Comparison of ENCODE assay signal across 11 mouse cellular contexts in genomic region chr6:22909257-22909907, GRCm38 (mm10). TPM values are rescaled to one million over a fixed set of nuclear protein-coding genes. Genes with fewer than 3 reads are reported as not detected.
DNase-seq lines count a peak whose midpoint lies in the region; ATAC-seq and TF ChIP-seq lines count a peak whose summit lies in the region.
"Had no signal": no experiment of that assay in that cellular context is flagged by ENCODE, and none has a peak within 500 bp of the region (broad histone marks: within the 10 kb centered on the region; RNA-seq: fewer than 3 reads in every experiment).

No protein-coding gene starts in this region.

- H3K36me3 ChIP-seq in hindbrain, embryonic 12.5 days = no peaks in the 10 kb centered on the region
- H3K36me3 ChIP-seq in neural tube, embryonic 11.5 days (ENCODE audit: control insufficient read depth, insufficient read depth, low read length) = no peaks in the 10 kb centered on the region
- H3K36me3 ChIP-seq in stomach, postnatal 0 days (ENCODE audit: control insufficient read depth, insufficient read depth, low read length) = no peaks in the 10 kb centered on the region

- peak overlapping the region; percentile 76 for H3K27ac ChIP-seq in layer of hippocampus, adult 2 months
- no peak overlapping the region; the same call in 1 of the 2 replicates for H3K27ac ChIP-seq in hindbrain, embryonic 12.5 days
- H3K27ac ChIP-seq in neural tube, embryonic 11.5 days (ENCODE audit: low read depth, low read length) = no peak overlapping the region
- no peak overlapping the region for H3K27ac ChIP-seq in stomach, postnatal 0 days (replicated peaks)

- no peak overlapping the region for H3K4me3 ChIP-seq in layer of hippocampus, adult 2 months
- H3K4me3 ChIP-seq in hindbrain, embryonic 12.5 days = no peak overlapping the region
- H3K4me3 ChIP-seq in neural tube, embryonic 11.5 days (ENCODE audit: low read depth, low read length) = no peak overlapping the region
- no peak overlapping the region for H3K4me3 ChIP-seq in stomach, postnatal 0 days (ENCODE audit: low read depth, low read length)

- no peaks in the 10 kb centered on the region for H3K9me3 ChIP-seq in hindbrain, embryonic 12.5 days (replicated peaks)
- no peaks in the 10 kb centered on the region for H3K9me3 ChIP-seq in neural tube, embryonic 11.5 days (ENCODE audit: control insufficient read depth, low read length)
- no peaks in the 10 kb centered on the region for H3K9me3 ChIP-seq in stomach, postnatal 0 days (ENCODE audit: control insufficient read depth, low read length)

- no peak overlapping the region; the same call in 1 of the 2 replicates for H3K4me2 ChIP-seq in hindbrain, embryonic 12.5 days (replicated peaks)
- H3K4me2 ChIP-seq in neural tube, embryonic 11.5 days (ENCODE audit: low read depth) = no peak overlapping the region
- H3K4me2 ChIP-seq in stomach, postnatal 0 days (replicated peaks; ENCODE audit: low read depth) = no peak overlapping the region

- peak; percentile 3 to 64 for DNase-seq in adrenal gland, adult (ENCODE audit: inconsistent age in 2 of 2, low spot score in 1 of 2)
- DNase-seq in adrenal gland, postnatal 25 days = no peak
- peak; percentile 18 to 30 for DNase-seq in layer of hippocampus, adult 2 months (ENCODE audit: low spot score in 2 of 2)
- no peak for DNase-seq in layer of hippocampus, postnatal 36 days
- DNase-seq in neural tube, embryonic 11.5 days (ENCODE audit: low spot score) = peak; percentile 37
- no peak for DNase-seq in stomach, postnatal 0 days (ENCODE audit: low spot score)
- DNase-seq in heart, postnatal 36 days = no peak
- DNase-seq: kidney, adult 8-10 months; lung, postnatal 10 days had no signal

- TF ChIP-seq EP300 in stomach, postnatal 0 days (optimal IDR thresholded peaks at IDR 0.05) = no peak

- intact Hi-C loops in heart, postnatal 36 days (cut with DNase I) = no loop called here

- TF ChIP-seq CTCF in layer of hippocampus, adult 2 months (conservative IDR thresholded peaks at IDR 0.05) = no peak
- no peak for TF ChIP-seq CTCF in stomach, postnatal 0 days (IDR thresholded peaks at IDR 0.05; ENCODE audit: low read depth)

- no peaks in the 10 kb centered on the region for H3K27me3 ChIP-seq in hindbrain, embryonic 12.5 days
- H3K27me3 ChIP-seq in neural tube, embryonic 11.5 days (ENCODE audit: control insufficient read depth, insufficient read depth, low read length) = no peaks in the 10 kb centered on the region
- no peaks in the 10 kb centered on the region for H3K27me3 ChIP-seq in stomach, postnatal 0 days (ENCODE audit: control insufficient read depth, insufficient read depth, low read length)

- peaks cover 11% of the 10 kb centered on the region for H3K4me1 ChIP-seq in hindbrain, embryonic 12.5 days
- H3K4me1 ChIP-seq in neural tube, embryonic 11.5 days (ENCODE audit: control insufficient read depth, insufficient read depth, low read length) = no peaks in the 10 kb centered on the region; the same call in 1 of the 2 replicates
- H3K4me1 ChIP-seq in stomach, postnatal 0 days (replicated peaks; ENCODE audit: control insufficient read depth, insufficient read depth) = no peaks in the 10 kb centered on the region

- H3K9ac ChIP-seq in hindbrain, embryonic 12.5 days = no peak overlapping the region
- no peak overlapping the region for H3K9ac ChIP-seq in neural tube, embryonic 11.5 days (ENCODE audit: low read length)
- no peak overlapping the region for H3K9ac ChIP-seq in stomach, postnatal 0 days (ENCODE audit: low read length)

- peak; percentile 81 for ATAC-seq in hindbrain, embryonic 12.5 days (ENCODE audit: low FRiP score)
- ATAC-seq in neural tube, embryonic 11.5 days (ENCODE audit: insufficient read depth, low FRiP score, low TSS enrichment) = 0 out of 2 replicates have a peak, but pooled peaks have one; percentile 49
- ATAC-seq in stomach, postnatal 0 days (ENCODE audit: low FRiP score, low TSS enrichment) = no peak

- WGBS in hindbrain, embryonic 12.5 days = 19% methylated on average over 6 of the region's 6 CpGs
- WGBS in neural tube, embryonic 11.5 days = 24% methylated on average over 6 of the region's 6 CpGs
- WGBS in stomach, postnatal 0 days = 38% methylated on average over 6 of the region's 6 CpGs

RNA-seq across cellular contexts. Expression of gene Ptprz1, which starts 34.1 kb away (rescaled TPM):
- 8.6 and 8.9 TPM in 2 replicates for total RNA-seq in adrenal gland, postnatal 25 days (2021)
- 100 to 1,000 TPM; 136 to 141 TPM for total RNA-seq in layer of hippocampus, adult 2 months (2021)
- 100 to 1,000 TPM; 131 to 154 TPM for total RNA-seq in layer of hippocampus, postnatal 36 days (2021)
- polyA plus RNA-seq in hindbrain, embryonic 12.5 days (2016; fragmentation: Nextera tagmentation; extraction: Ambion mirVana) = 33.7 and 35.8 TPM in 2 replicates
- polyA plus RNA-seq in neural tube, embryonic 11.5 days (2014; fragmentation: Nextera tagmentation; extraction: Ambion mirVana) = 17.8 and 17.9 TPM in 2 replicates
- 3.8 and 3.9 TPM in 2 replicates for polyA plus RNA-seq in stomach, postnatal 0 days (2015; fragmentation: Nextera tagmentation; extraction: Ambion mirVana)
- under 1 TPM; 0.78 to 0.92 TPM for total RNA-seq in heart, postnatal 36 days (2021)
- total RNA-seq: MEL had no signal

Comparison
In these comparisons a context has a peak if more than half of its experiments do, and no peak if none do; other contexts are left out.
1. DNase-seq: peak in adrenal gland, adult (2 of 2), layer of hippocampus, adult 2 months (2 of 2) and neural tube, embryonic 11.5 days (single experiment); none in adrenal gland, postnatal 25 days (single experiment), layer of hippocampus, postnatal 36 days (0 of 2), stomach, postnatal 0 days (single experiment) and heart, postnatal 36 days (0 of 2).
2. RNA of gene Ptprz1, which starts 34.1 kb away (total RNA-seq): 131 to 154 TPM in layer of hippocampus, postnatal 36 days and 136 to 141 TPM in layer of hippocampus, adult 2 months; 8.6 to 8.9 TPM in adrenal gland, postnatal 25 days and 0.78 to 0.92 TPM in heart, postnatal 36 days; every median in the first group is over 10 times any median in the second.